Mouse (Mus musculus): ENCODE measurements around the gene Mmp24. TPM values are rescaled to one million over a fixed set of nuclear protein-coding genes. Genes with fewer than 3 reads are reported as not detected.

The Mmp24 gene
- polyA plus RNA-seq, 1 experiment from 2014 or later: 0.05 TPM

GRCm38 (mm10) chr2:155743351-155743750, 31.8 kb upstream of the Mmp24 start:
- Histone ChIP-seq H3K4me3 (no peak overlapping the region), H3K27me3 (replicated peaks) (no peaks in the 10 kb centered on the region), H3K9ac (no peak overlapping the region), H3K4me2 (0 out of 2 replicates have a peak overlapping the region, but pooled peaks have one; percentile 7), H3K27ac (ENCODE audit: poor library complexity, severe bottlenecking) (peak overlapping the region; percentile 56), H3K36me3 (no peaks in the 10 kb centered on the region), H3K9me3 (replicated peaks) (no peaks in the 10 kb centered on the region), H3K4me1 (replicated peaks) (peaks cover 16% of the 10 kb centered on the region)
- 75% methylated on average over 9 of the region's 9 CpGs for WGBS
- no peak; the same call in 1 of the 2 replicates for ATAC-seq (ENCODE audit: insufficient number of reproducible peaks, low FRiP score)

- Histone ChIP-seq H3K27ac (ENCODE audit: poor library complexity, severe bottlenecking) (no peak overlapping the region), H3K4me2 (no peak overlapping the region), H3K9me3 (replicated peaks) (no peaks in the 10 kb centered on the region), H3K4me3 (no peak overlapping the region), H3K9ac (no peak overlapping the region), H3K4me1 (replicated peaks) (peaks cover 16% of the 10 kb centered on the region), H3K36me3 (no peaks in the 10 kb centered on the region), H3K27me3 (replicated peaks) (no peaks in the 10 kb centered on the region)
- no peak for ATAC-seq (ENCODE audit: insufficient number of reproducible peaks, low FRiP score)
- 55% methylated on average over 3 of the region's 3 CpGs for WGBS
Observed at GRCm38 (mm10) chr2:155745487-155745886, 29.7 kb upstream of the Mmp24 start.

- no peak for ATAC-seq (ENCODE audit: insufficient number of reproducible peaks, low FRiP score)
- Histone ChIP-seq H3K4me3 (no peak overlapping the region), H3K9ac (no peak overlapping the region), H3K36me3 (no peaks in the 10 kb centered on the region), H3K4me2 (no peak overlapping the region), H3K4me1 (replicated peaks) (peaks cover 7% of the 10 kb centered on the region), H3K9me3 (replicated peaks) (no peaks in the 10 kb centered on the region), H3K27me3 (replicated peaks) (peaks cover 8% of the 10 kb centered on the region; the same call in 1 of the 2 replicates), H3K27ac (ENCODE audit: poor library complexity, severe bottlenecking) (no peak overlapping the region)
- 81% methylated on average over 4 of the region's 4 CpGs for WGBS
Observed at GRCm38 (mm10) chr2:155749394-155749793, 25.7 kb upstream of the Mmp24 start.

GRCm38 (mm10) chr2:155751014-155751786, 23.9 kb upstream of the Mmp24 start, which contains the start of gene Procr:
Gene Procr, plus strand, starts transcription at chr2:155751117.
- Histone ChIP-seq H3K27ac (ENCODE audit: poor library complexity, severe bottlenecking) (no peak within 1 kb of the TSS), H3K9ac (peak within 1 kb of the TSS; percentile 58; the same call in 1 of the 2 replicates), H3K9me3 (replicated peaks) (no peaks in the 10 kb centered on the region), H3K4me1 (replicated peaks) (peaks cover 7% of the 10 kb centered on the region), H3K27me3 (replicated peaks) (peaks cover 8% of the 10 kb centered on the region; the same call in 1 of the 2 replicates), H3K36me3 (no peaks in the 10 kb centered on the region), H3K4me2 (peak within 1 kb of the TSS; percentile 82), H3K4me3 (peak within 1 kb of the TSS; percentile 46)
- peak; percentile 87 for ATAC-seq (ENCODE audit: insufficient number of reproducible peaks, low FRiP score)
- 2% methylated on average over 25 of the region's 25 CpGs for WGBS

GRCm38 (mm10) chr2:155755746-155756145, 19.4 kb upstream of the Mmp24 start:
- no peaks in the 10 kb centered on the region for H3K9me3 ChIP-seq (replicated peaks)
- no peak overlapping the region for H3K27ac ChIP-seq (ENCODE audit: poor library complexity, severe bottlenecking)
- no peak for ATAC-seq (ENCODE audit: insufficient number of reproducible peaks, low FRiP score)
- H3K4me1 ChIP-seq (replicated peaks): peaks cover 7% of the 10 kb centered on the region
- H3K9ac ChIP-seq: no peak overlapping the region
- no peak overlapping the region for H3K4me2 ChIP-seq
- no peaks in the 10 kb centered on the region for H3K36me3 ChIP-seq
- H3K4me3 ChIP-seq: no peak overlapping the region
- H3K27me3 ChIP-seq (replicated peaks): peaks cover 19% of the 10 kb centered on the region; the same call in 1 of the 2 replicates
- 12% methylated on average over 1 of the region's 1 CpGs for WGBS

GRCm38 (mm10) chr2:155756855-155757566, 18.1 kb upstream of the Mmp24 start:
- no peak overlapping the region for H3K27ac ChIP-seq (ENCODE audit: poor library complexity, severe bottlenecking)
- no peaks in the 10 kb centered on the region for H3K9me3 ChIP-seq (replicated peaks)
- no peak overlapping the region for H3K4me3 ChIP-seq
- WGBS: 60% methylated on average over 14 of the region's 14 CpGs
- peak; percentile 22; the same call in 1 of the 2 replicates for ATAC-seq (ENCODE audit: insufficient number of reproducible peaks, low FRiP score)
- no peak overlapping the region for H3K9ac ChIP-seq
- H3K27me3 ChIP-seq (replicated peaks): peaks cover 19% of the 10 kb centered on the region; the same call in 1 of the 2 replicates
- H3K36me3 ChIP-seq: no peaks in the 10 kb centered on the region
- H3K4me1 ChIP-seq (replicated peaks): no peaks in the 10 kb centered on the region
- H3K4me2 ChIP-seq: no peak overlapping the region

- 0 out of 2 replicates have a peak, but pooled peaks have one; percentile 36 for ATAC-seq (ENCODE audit: insufficient number of reproducible peaks, low FRiP score)
- H3K9ac ChIP-seq: no peak overlapping the region; the same call in 1 of the 2 replicates
- H3K27ac ChIP-seq (ENCODE audit: poor library complexity, severe bottlenecking): no peak overlapping the region
- peak overlapping the region; percentile 20; the same call in 1 of the 2 replicates for H3K4me2 ChIP-seq
- H3K4me1 ChIP-seq (replicated peaks): no peaks in the 10 kb centered on the region
- WGBS: 49% methylated on average over 13 of the region's 13 CpGs
- H3K9me3 ChIP-seq (replicated peaks): no peaks in the 10 kb centered on the region
- H3K27me3 ChIP-seq (replicated peaks): peaks cover 24% of the 10 kb centered on the region
- H3K36me3 ChIP-seq: no peaks in the 10 kb centered on the region
- H3K4me3 ChIP-seq: 0 out of 2 replicates have a peak overlapping the region, but pooled peaks have one; percentile 9
Observed at GRCm38 (mm10) chr2:155764679-155765418, 10.3 kb upstream of the Mmp24 start.

GRCm38 (mm10) chr2:155773664-155774063, 1.5 kb upstream of the Mmp24 start:
- H3K27ac ChIP-seq (ENCODE audit: poor library complexity, severe bottlenecking): no peak overlapping the region
- H3K4me1 ChIP-seq (replicated peaks): peaks cover 7% of the 10 kb centered on the region
- H3K9ac ChIP-seq: no peak overlapping the region
- no peaks in the 10 kb centered on the region for H3K9me3 ChIP-seq (replicated peaks)
- ATAC-seq (ENCODE audit: insufficient number of reproducible peaks, low FRiP score): no peak
- no peaks in the 10 kb centered on the region for H3K36me3 ChIP-seq
- no peak overlapping the region for H3K4me3 ChIP-seq
- WGBS: 60% methylated on average over 4 of the region's 4 CpGs
- H3K27me3 ChIP-seq (replicated peaks): peaks cover 74% of the 10 kb centered on the region
- no peak overlapping the region for H3K4me2 ChIP-seq

GRCm38 (mm10) chr2:155774261-155774926, 748 bp upstream of the Mmp24 start:
- 47% methylated on average over 11 of the region's 11 CpGs for WGBS
- H3K9me3 ChIP-seq (replicated peaks): no peaks in the 10 kb centered on the region
- H3K27me3 ChIP-seq (replicated peaks): peaks cover 71% of the 10 kb centered on the region
- peaks cover 7% of the 10 kb centered on the region for H3K4me1 ChIP-seq (replicated peaks)
- no peak for ATAC-seq (ENCODE audit: insufficient number of reproducible peaks, low FRiP score)
- H3K27ac ChIP-seq (ENCODE audit: poor library complexity, severe bottlenecking): no peak overlapping the region
- H3K36me3 ChIP-seq: no peaks in the 10 kb centered on the region
- peak overlapping the region; percentile 70; the same call in 1 of the 2 replicates for H3K4me3 ChIP-seq
- H3K9ac ChIP-seq: no peak overlapping the region
- peak overlapping the region; percentile 98 for H3K4me2 ChIP-seq

- Histone ChIP-seq H3K27me3 (replicated peaks) (peaks cover 78% of the 10 kb centered on the region), H3K4me1 (replicated peaks) (peaks cover 7% of the 10 kb centered on the region), H3K36me3 (no peaks in the 10 kb centered on the region), H3K4me2 (peak overlapping the region; percentile 98), H3K9ac (no peak overlapping the region; the same call in 1 of the 2 replicates), H3K4me3 (peak overlapping the region; percentile 70), H3K9me3 (replicated peaks) (no peaks in the 10 kb centered on the region), H3K27ac (ENCODE audit: poor library complexity, severe bottlenecking) (no peak overlapping the region)
- WGBS: 5% methylated on average over 44 of the region's 44 CpGs
- ATAC-seq (ENCODE audit: insufficient number of reproducible peaks, low FRiP score): peak; percentile 73
Observed at GRCm38 (mm10) chr2:155775685-155776263, 632 bp downstream of the Mmp24 start.
